Mouse (Mus musculus): ENCODE measurements around the gene Gm21992. TPM values are rescaled to one million over a fixed set of nuclear protein-coding genes. Genes with fewer than 3 reads are reported as not detected.

Gene Gm21992
- total RNA-seq, 2 experiments from 2014 or later: 18.7 to 19.9 TPM

DNA sequence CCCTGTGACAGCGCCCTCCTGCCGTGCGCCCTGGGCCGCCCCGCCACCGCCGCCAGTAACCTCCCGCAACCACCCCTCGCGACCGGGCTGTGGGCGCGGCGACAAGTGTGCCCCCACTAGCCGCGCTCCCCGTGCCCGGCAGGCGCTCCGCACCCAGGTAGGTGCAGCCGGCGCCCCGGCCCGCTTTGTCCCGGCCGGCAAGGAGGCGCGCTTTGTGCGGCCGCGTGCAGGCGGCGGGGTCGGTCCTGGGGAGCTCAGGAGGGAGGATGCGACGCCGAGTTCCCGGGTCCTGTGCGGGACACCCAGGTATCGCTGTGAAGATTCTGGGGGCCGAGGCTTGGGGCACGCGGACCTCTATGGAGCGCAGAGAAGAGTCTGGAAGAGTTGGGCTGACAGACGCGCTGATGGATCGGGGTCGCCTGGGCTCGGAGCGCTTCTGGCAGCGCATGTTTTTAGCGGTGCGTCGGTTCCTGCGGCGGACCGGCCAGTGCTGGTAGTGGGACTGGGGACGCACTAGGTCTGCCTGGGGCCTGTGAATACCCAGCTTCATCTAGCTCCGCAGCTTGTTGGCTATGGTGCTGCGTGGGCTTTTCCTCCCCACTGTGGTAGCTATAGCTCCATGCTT, 99.1 kb downstream of the Gm21992 start:
- DNase-seq: no peak

DNA sequence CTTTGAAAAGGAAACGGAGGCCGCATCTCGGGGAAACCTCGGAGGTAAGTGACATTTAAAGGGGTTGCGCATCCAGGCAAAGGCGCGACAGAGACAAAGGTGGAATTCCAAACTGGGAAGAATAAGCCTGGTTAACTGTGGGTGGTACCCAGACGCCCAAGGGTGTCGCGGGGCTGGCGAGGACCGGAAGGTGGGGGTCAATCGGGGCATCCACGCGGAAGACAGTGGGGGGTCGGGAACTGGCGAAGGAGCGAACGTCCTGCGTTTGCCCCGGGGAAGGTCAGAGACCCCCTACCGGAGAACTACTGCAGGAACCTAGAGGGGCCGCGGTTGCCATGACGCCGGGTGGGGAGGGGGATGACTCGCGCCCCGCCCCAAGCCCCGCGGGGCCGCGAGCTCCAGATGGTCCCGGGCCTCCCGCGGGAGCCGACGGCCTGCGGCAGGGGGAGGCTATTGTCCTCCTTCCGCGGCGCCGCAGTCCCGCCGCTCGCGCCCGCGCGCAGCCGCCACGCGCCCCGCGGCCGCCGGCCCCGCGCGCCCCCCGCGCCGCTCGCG, 99.7 kb downstream of the Gm21992 start:
- no peak for DNase-seq

DNA sequence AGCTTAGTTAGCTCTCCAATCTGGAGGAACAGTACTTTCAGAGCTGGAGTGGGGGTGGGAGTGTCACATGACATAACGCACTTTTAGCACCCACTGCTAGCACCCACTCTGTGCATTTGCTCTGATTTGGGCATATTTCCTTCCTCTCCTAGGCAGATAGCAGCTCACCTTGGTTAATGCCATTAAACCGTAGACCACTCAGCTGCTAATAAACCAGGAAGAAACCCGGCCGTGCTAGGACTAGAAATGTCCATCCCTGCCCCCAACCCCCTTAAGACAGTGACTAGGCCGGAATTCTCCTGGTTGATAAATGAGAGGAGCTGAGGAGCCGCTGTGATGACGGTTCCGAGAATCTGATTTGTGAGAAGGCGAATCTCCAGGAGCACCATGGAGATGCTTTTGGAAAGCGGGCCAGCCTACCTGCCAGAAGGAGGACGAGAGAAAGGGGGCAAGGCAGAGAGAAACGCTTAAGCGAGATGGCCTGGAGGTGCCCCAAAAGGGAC, 100.3 kb downstream of the Gm21992 start, which contains the start of gene Sptbn2:
Gene Sptbn2, plus strand, starts transcription at position 70 of the 503 bp plus-strand sequence.
- no peak for DNase-seq

DNA sequence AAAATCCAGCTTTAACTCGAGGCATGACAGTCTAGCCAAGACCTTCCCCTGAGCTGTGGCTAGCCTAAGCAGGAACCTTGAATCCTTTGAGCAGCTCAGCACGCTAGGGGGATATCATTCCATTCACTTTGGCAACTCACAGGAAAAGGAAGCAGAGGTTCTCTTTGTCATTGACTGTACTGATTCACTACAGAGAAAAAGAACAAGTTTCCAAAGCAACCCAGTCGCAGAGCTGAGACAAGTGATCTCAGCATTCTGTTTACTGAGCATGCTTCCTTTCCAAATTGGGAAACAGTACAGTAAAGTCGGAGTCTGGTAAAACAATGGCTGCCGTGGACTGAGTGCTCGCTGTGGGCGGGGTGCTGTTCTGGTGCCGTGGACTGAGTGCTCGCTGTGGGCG, 102.6 kb downstream of the Gm21992 start:
- DNase-seq: no peak

- DNase-seq: no peak
These were observed 110.2 kb downstream of the Gm21992 start for GRCm38 (mm10) chr19:4701221-4701620.

DNA sequence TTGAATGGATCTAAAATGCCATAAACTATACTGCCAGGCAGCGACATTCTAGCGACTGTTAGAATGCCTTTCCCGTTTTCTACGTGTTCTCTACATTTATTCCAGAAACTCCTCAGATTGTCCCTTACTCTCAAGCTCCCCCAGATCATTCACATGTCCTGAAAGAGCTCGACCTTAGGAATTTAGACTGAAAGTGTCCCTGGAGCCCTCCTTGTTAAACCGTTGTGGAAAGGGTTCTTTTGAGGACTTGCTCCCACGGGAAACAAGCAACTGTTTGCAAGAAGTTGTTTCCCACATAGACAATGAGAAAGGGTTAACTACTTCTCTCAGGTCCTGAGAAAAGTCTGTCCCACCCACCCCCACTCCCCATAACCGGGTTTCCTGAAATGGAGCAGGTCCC, 110.8 kb downstream of the Gm21992 start:
- no peak for DNase-seq

GRCm38 (mm10) chr19:4699821-4700220, 111.6 kb downstream of the Gm21992 start:
- DNase-seq: no peak

DNA sequence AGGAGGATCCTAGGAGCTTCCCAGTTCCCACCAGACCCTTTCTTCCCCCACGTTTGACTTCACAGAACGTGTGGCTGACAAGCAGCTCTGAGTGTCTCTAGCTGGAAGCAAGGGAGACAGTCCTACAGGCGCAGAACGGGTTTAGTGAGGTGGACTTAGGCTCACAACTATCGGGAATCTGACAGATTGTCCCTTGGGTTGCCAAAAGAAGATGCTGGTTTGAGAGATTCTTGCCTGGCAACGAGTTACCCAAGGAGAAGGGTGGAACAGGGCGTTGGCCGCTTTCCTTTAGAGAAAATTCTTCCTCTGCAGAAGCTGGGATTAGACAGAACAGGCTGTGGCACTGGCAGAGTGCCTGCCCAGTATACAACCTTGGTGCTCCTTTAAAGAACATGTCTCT, 112.6 kb downstream of the Gm21992 start:
- DNase-seq: no peak

- DNase-seq: peak; percentile 87
These were observed 113.2 kb downstream of the Gm21992 start, which contains the start of gene Gm960 for GRCm38 (mm10) chr19:4698205-4698677. Gm960 (minus strand) TSS chr19:4698668.

DNA sequence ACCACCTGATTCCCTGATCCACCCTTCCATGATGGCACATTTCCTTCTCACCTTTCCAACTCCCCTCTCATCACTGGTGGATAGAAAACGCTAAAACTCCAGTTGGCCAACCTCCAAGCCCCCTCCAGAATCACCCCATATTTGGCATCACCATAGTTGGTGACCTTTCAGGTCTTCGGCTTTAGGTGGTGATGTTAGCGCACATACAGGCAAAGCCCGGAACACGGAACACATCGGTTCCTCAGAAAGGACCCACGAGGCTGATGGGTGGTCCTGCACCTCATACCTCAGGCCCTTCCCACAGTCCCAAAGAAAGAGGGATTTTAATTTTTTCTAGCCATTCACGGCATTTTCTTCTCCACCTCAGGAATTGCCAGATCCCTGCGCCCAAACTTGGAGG, 113.7 kb downstream of the Gm21992 start:
- no peak for DNase-seq

GRCm38 (mm10) chr19:4697121-4697520, 114.3 kb downstream of the Gm21992 start:
- no peak for DNase-seq

DNA sequence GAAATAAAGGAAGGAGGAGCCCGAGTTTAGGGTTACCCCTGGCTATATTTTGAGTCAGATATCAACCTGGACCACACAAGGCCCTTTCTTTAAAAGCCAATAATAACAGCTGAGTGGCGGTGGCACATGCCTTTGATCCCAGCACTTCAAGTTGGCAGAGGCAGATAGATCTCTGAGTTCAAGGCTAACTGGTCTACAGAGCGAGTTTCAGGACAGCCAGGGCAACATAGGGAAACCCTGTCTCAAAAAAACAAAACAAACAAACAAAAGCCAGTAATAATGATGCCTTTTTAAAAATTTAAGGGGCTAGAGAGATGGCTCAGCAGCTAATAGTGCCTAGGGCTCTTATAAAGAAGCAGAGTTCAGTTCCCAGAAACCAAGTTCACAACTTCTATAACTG, 117.1 kb downstream of the Gm21992 start:
- no peak for DNase-seq

Other genes with a start within 250 kb of the Gm21992 start
- gene Lrfn4, start 195.9 kb downstream of the Gm21992 start, total RNA-seq (2021): 10 to 100 TPM in 1 of 2 experiments, 1 to 10 TPM in 1; 7.3 to 10.2 TPM
- 10 to 100 TPM; 23.7 to 30.9 TPM for gene Rce1, start 186.0 kb downstream of the Gm21992 start, total RNA-seq (2021)
- under 1 TPM in 1 of 2 experiments, not detected in 1; 0.97 TPM for gene Gm960, start 112.9 kb downstream of the Gm21992 start, total RNA-seq (2021)
- gene Sptbn2, start 100.4 kb downstream of the Gm21992 start, total RNA-seq (2021): 1 to 10 TPM; 4.7 to 7.3 TPM
- gene Rbm4b, start 55.1 kb downstream of the Gm21992 start, total RNA-seq (2021): 10 to 100 TPM; 11.2 to 13.1 TPM
- 10 to 100 TPM; 50.6 to 60.8 TPM for gene Rbm4, start 17.7 kb downstream of the Gm21992 start, total RNA-seq (2021)
- 10 to 100 TPM; 47.0 to 50.2 TPM for gene Rbm14, start within 50 bp of the Gm21992 start, total RNA-seq (2021)
- gene Ccs, start 27.7 kb upstream of the Gm21992 start, total RNA-seq (2021): 100 to 1,000 TPM; 109 to 114 TPM
- gene Ccdc87, start 27.8 kb upstream of the Gm21992 start, total RNA-seq (2021): under 1 TPM in 1 of 2 experiments, not detected in 1; 0.12 TPM
- gene Ctsf, start 43.5 kb upstream of the Gm21992 start, total RNA-seq (2021): 100 to 1,000 TPM; 205 to 216 TPM
- gene Actn3, start 66.3 kb upstream of the Gm21992 start, total RNA-seq (2021): 10 to 100 TPM; 70.8 to 96.2 TPM
- gene Zdhhc24, start 67.1 kb upstream of the Gm21992 start, total RNA-seq (2021): 10 to 100 TPM; 12.5 to 13.9 TPM
- gene Bbs1, start 95.0 kb upstream of the Gm21992 start, total RNA-seq (2021): 10 to 100 TPM in 1 of 2 experiments, 1 to 10 TPM in 1; 7.4 to 10.3 TPM
- 10 to 100 TPM; 74.1 to 83.4 TPM for gene Dpp3, start 116.7 kb upstream of the Gm21992 start, total RNA-seq (2021)
- 1 to 10 TPM; 2.8 to 3.9 TPM for gene Peli3, start 131.5 kb upstream of the Gm21992 start, total RNA-seq (2021)
- 10 to 100 TPM; 72.0 to 75.1 TPM for gene Mrpl11, start 150.5 kb upstream of the Gm21992 start, total RNA-seq (2021)
- under 1 TPM; 0.15 to 0.24 TPM for gene Npas4, start 178.7 kb upstream of the Gm21992 start, total RNA-seq (2021)
- 1 to 10 TPM; 3.2 to 5.1 TPM for gene Slc29a2, start 212.2 kb upstream of the Gm21992 start, total RNA-seq (2021)
- 10 to 100 TPM; 28.7 to 35.7 TPM for gene B4gat1, start 227.2 kb upstream of the Gm21992 start, total RNA-seq (2021)
- 1 to 10 TPM; 1.8 to 2.8 TPM for gene AC124502.3, start 227.3 kb upstream of the Gm21992 start, total RNA-seq (2021)
- 10 to 100 TPM; 22.1 to 25.4 TPM for gene Brms1, start 229.7 kb upstream of the Gm21992 start, total RNA-seq (2021)
- 1 to 10 TPM; 1.7 to 3.7 TPM for gene Rin1, start 238.9 kb upstream of the Gm21992 start, total RNA-seq (2021)

Data from adrenal gland, postnatal 10 days (tissue).